Mouse (Mus musculus) midbrain, embryonic 11.5 days (tissue): ENCODE data around the gene Serpine1. TPM values are rescaled to one million over a fixed set of nuclear protein-coding genes. Genes with fewer than 3 reads are reported as not detected.

ENCODE experiments used
- ATAC-seq: fragments of 200-750 bp; cut with Nextera tagmentation; 2 replicates; pipeline ENCODE4 v1.8.0; 2017; ENCODE audit warnings: moderate TSS enrichment, moderate library complexity; ENCODE audit not compliant: low FRiP score
- DNase-seq: peaks from one replicate; pipeline ENCODE4 v3.0.0; 2015; ENCODE audit warnings: low spot score; ENCODE audit errors: missing footprints
- H3K27ac ChIP-seq: fragments of 300-500 bp; sonication (generic); 2 replicates; pipeline ENCODE4 v1.5.1; 2014; ENCODE audit warnings: low read depth, low read length
- H3K27me3 ChIP-seq: fragments of 300-500 bp; sonication (generic); 2 replicates; pipeline ENCODE4 v1.6.1; 2014; ENCODE audit warnings: mild to moderate bottlenecking, low read length, moderate library complexity, mixed read lengths; ENCODE audit not compliant: control insufficient read depth, insufficient read depth
- H3K36me3 ChIP-seq: fragments of 300-500 bp; sonication (generic); 2 replicates; pipeline ENCODE4 v1.6.1; 2014; ENCODE audit warnings: mild to moderate bottlenecking, low read length, moderate library complexity, mixed read lengths; ENCODE audit not compliant: control insufficient read depth, insufficient read depth
- H3K4me1 ChIP-seq: fragments of 300-500 bp; sonication (generic); 2 replicates; pipeline ENCODE4 v1.6.1; 2014; ENCODE audit warnings: low read length; ENCODE audit not compliant: control insufficient read depth, insufficient read depth
- H3K4me2 ChIP-seq: fragments of 300-500 bp; sonication (generic); 2 replicates; pipeline ENCODE4 v1.6.1; 2014; ENCODE audit warnings: mild to moderate bottlenecking, moderate library complexity
- H3K4me3 ChIP-seq: fragments of 300-500 bp; sonication (generic); 2 replicates; pipeline ENCODE4 v1.5.1; 2014; ENCODE audit warnings: low read depth, low read length
- H3K9ac ChIP-seq: fragments of 300-500 bp; sonication (generic); 2 replicates; pipeline ENCODE4 v1.6.1; 2014; ENCODE audit warnings: low read length
- H3K9me3 ChIP-seq: fragments of 300-500 bp; sonication (generic); 2 replicates; pipeline ENCODE4 v1.6.1; 2016; ENCODE audit warnings: low read length; ENCODE audit not compliant: control insufficient read depth
- WGBS: fragments of 180-500 bp; shearing (Covaris S2); extraction: QIAGEN DNeasy Blood & Tissue Kit; methylation state at CpG from one replicate; pipeline ENCODE4 v1.1.7; 2014; 5-methylcytosine and 5-hydroxymethylcytosine counted together
- polyA plus RNA-seq: library from polyadenylated mRNA; unstranded; fragments of >200 nt; fragmentation: Nextera tagmentation; extraction: Ambion mirVana; gene quantifications from 2 replicates; pipeline ENCODE4 v1.2.1, GENCODE M21; 2014

Gene Serpine1
- polyA plus RNA-seq, 1 experiment from 2014 or later, result not detected

GRCm38 (mm10) chr5:137100660-137101059 lies 28.6 kb upstream of the Serpine1 start:
- Histone ChIP-seq H3K4me1 (no peaks in the 10 kb centered on the region), H3K36me3 (no peaks in the 10 kb centered on the region), H3K27me3 (no peaks in the 10 kb centered on the region), H3K27ac (no peak overlapping the region), H3K4me2 (no peak overlapping the region), H3K4me3 (no peak overlapping the region), H3K9ac (no peak overlapping the region), H3K9me3 (peaks cover 2% of the 10 kb centered on the region; the same call in 1 of the 2 replicates)
- ATAC-seq, result no peak
- WGBS, result 64% methylated on average over 4 of the region's 4 CpGs
- DNase-seq, result peak; percentile 54

GRCm38 (mm10) chr5:137098418-137098817 lies 26.4 kb upstream of the Serpine1 start:
- Histone ChIP-seq H3K4me2 (no peak overlapping the region), H3K4me3 (no peak overlapping the region), H3K9ac (no peak overlapping the region), H3K4me1 (no peaks in the 10 kb centered on the region), H3K9me3 (peaks cover 2% of the 10 kb centered on the region; the same call in 1 of the 2 replicates), H3K27ac (no peak overlapping the region), H3K36me3 (no peaks in the 10 kb centered on the region), H3K27me3 (no peaks in the 10 kb centered on the region)
- ATAC-seq (no peak), DNase-seq (no peak)
- 78% methylated on average over 11 of the region's 11 CpGs for WGBS

GRCm38 (mm10) chr5:137096037-137096436 lies 24.0 kb upstream of the Serpine1 start:
- WGBS, result 88% methylated on average over 1 of the region's 1 CpGs
- Histone ChIP-seq H3K4me2 (no peak overlapping the region), H3K36me3 (no peaks in the 10 kb centered on the region), H3K9ac (no peak overlapping the region), H3K27me3 (no peaks in the 10 kb centered on the region), H3K4me3 (no peak overlapping the region), H3K9me3 (peaks cover 2% of the 10 kb centered on the region; the same call in 1 of the 2 replicates), H3K27ac (no peak overlapping the region), H3K4me1 (no peaks in the 10 kb centered on the region)
- DNase-seq (peak; percentile 57), ATAC-seq (no peak)

GRCm38 (mm10) chr5:137095135-137095534 lies 23.1 kb upstream of the Serpine1 start:
- DNase-seq (peak; percentile 17), ATAC-seq (no peak)
- WGBS, result 81% methylated on average over 10 of the region's 10 CpGs
- no peak overlapping the region for H3K4me2 ChIP-seq
- H3K4me1 ChIP-seq, result no peaks in the 10 kb centered on the region
- no peak overlapping the region for H3K27ac ChIP-seq
- H3K36me3 ChIP-seq, result no peaks in the 10 kb centered on the region
- no peak overlapping the region for H3K4me3 ChIP-seq
- H3K9ac ChIP-seq, result no peak overlapping the region
- no peaks in the 10 kb centered on the region for H3K27me3 ChIP-seq
- H3K9me3 ChIP-seq, result peaks cover 2% of the 10 kb centered on the region; the same call in 1 of the 2 replicates

GRCm38 (mm10) chr5:137093720-137094119 lies 21.7 kb upstream of the Serpine1 start:
- no peaks in the 10 kb centered on the region for H3K4me1 ChIP-seq
- H3K36me3 ChIP-seq, result no peaks in the 10 kb centered on the region
- no peak for ATAC-seq
- no peak overlapping the region for H3K27ac ChIP-seq
- no peak overlapping the region for H3K4me2 ChIP-seq
- peak; percentile 53 for DNase-seq
- H3K27me3 ChIP-seq, result no peaks in the 10 kb centered on the region
- 78% methylated on average over 9 of the region's 9 CpGs for WGBS
- peaks cover 2% of the 10 kb centered on the region; the same call in 1 of the 2 replicates for H3K9me3 ChIP-seq
- no peak overlapping the region for H3K4me3 ChIP-seq
- H3K9ac ChIP-seq, result no peak overlapping the region

- H3K9me3 ChIP-seq, result peaks cover under 1% of the 10 kb centered on the region; the same call in 1 of the 2 replicates
- no peaks in the 10 kb centered on the region for H3K36me3 ChIP-seq
- 69% methylated on average over 6 of the region's 6 CpGs for WGBS
- no peaks in the 10 kb centered on the region for H3K27me3 ChIP-seq
- ATAC-seq (no peak), DNase-seq (no peak)
- H3K4me1 ChIP-seq, result no peaks in the 10 kb centered on the region
- no peak overlapping the region for H3K27ac ChIP-seq
- no peak overlapping the region for H3K4me2 ChIP-seq
- H3K4me3 ChIP-seq, result no peak overlapping the region
- no peak overlapping the region for H3K9ac ChIP-seq
These were observed 19.5 kb upstream of the Serpine1 start for GRCm38 (mm10) chr5:137091560-137091959.

- no peak overlapping the region for H3K4me2 ChIP-seq
- DNase-seq (peak; percentile 82), ATAC-seq (no peak)
- H3K9ac ChIP-seq, result no peak overlapping the region
- H3K36me3 ChIP-seq, result no peaks in the 10 kb centered on the region
- no peaks in the 10 kb centered on the region for H3K9me3 ChIP-seq
- no peak overlapping the region for H3K4me3 ChIP-seq
- no peak overlapping the region for H3K27ac ChIP-seq
- no peaks in the 10 kb centered on the region for H3K27me3 ChIP-seq
- WGBS, result 80% methylated on average over 10 of the region's 10 CpGs
- H3K4me1 ChIP-seq, result no peaks in the 10 kb centered on the region
These were observed 18.8 kb upstream of the Serpine1 start for GRCm38 (mm10) chr5:137090870-137091269.

GRCm38 (mm10) chr5:137087410-137087809 lies 15.3 kb upstream of the Serpine1 start:
- DNase-seq, result peak; percentile 68
- Histone ChIP-seq H3K27me3 (no peaks in the 10 kb centered on the region), H3K9me3 (no peaks in the 10 kb centered on the region), H3K36me3 (no peaks in the 10 kb centered on the region), H3K4me3 (no peak overlapping the region), H3K27ac (no peak overlapping the region), H3K4me2 (no peak overlapping the region), H3K9ac (no peak overlapping the region), H3K4me1 (no peaks in the 10 kb centered on the region)
- no peak for ATAC-seq
- WGBS, result 93% methylated on average over 8 of the region's 8 CpGs

GRCm38 (mm10) chr5:137085731-137086130 lies 13.7 kb upstream of the Serpine1 start:
- no peak for ATAC-seq
- Histone ChIP-seq H3K36me3 (no peaks in the 10 kb centered on the region), H3K4me3 (no peak overlapping the region), H3K9ac (no peak overlapping the region), H3K27ac (no peak overlapping the region), H3K4me2 (no peak overlapping the region), H3K27me3 (no peaks in the 10 kb centered on the region), H3K9me3 (no peaks in the 10 kb centered on the region), H3K4me1 (no peaks in the 10 kb centered on the region)
- 91% methylated on average over 3 of the region's 3 CpGs for WGBS
- no peak for DNase-seq
